Mouse (Mus musculus): ENCODE data around the gene Ppp2r5a. TPM values are rescaled to one million over a fixed set of nuclear protein-coding genes. Genes with fewer than 3 reads are reported as not detected.

Gene Ppp2r5a
- polyA plus RNA-seq, 1 experiment from 2014 or later = 11.3 TPM

DNA sequence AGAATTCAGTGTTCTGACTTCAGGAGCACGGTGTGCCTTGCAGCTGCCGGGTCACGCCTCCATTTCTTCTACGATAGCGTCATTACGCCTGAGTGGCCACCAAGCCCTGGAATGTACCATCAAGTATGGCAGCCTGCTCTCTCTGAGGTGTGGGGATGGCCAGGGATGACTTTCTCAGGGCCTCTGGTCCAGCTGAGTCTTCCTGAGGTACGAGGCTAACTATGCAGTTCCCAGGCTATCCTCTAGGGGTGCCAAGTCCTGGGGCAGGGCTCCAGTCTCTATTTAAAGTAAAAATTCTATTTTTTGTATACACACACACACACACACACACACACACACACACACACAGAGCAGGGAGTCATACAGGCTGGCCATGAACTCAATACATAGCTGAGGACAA is 97.5 kb downstream of the Ppp2r5a start:
- no peak overlapping the region for H3K9ac ChIP-seq (ENCODE audit: low read depth, low read length)
- peaks cover 2% of the 10 kb centered on the region; the same call in 1 of the 2 replicates for H3K36me3 ChIP-seq (ENCODE audit: control insufficient read depth, insufficient read depth)
- no peak overlapping the region for H3K27ac ChIP-seq (ENCODE audit: low read length)
- 69% methylated on average over 7 of the region's 7 CpGs for WGBS (ENCODE audit: insufficient replicate concordance)
- H3K9me3 ChIP-seq (replicated peaks; ENCODE audit: control insufficient read depth, low read length) = no peaks in the 10 kb centered on the region; the same call in 1 of the 2 replicates
- ATAC-seq (ENCODE audit: low read depth) = no peak
- no peaks in the 10 kb centered on the region for H3K27me3 ChIP-seq (ENCODE audit: control insufficient read depth, insufficient read depth, low read depth, low read length)
- no peaks in the 10 kb centered on the region for H3K4me1 ChIP-seq (ENCODE audit: control insufficient read depth, low read depth, low read length)
- no peak overlapping the region for H3K4me2 ChIP-seq (ENCODE audit: low read depth, low read length)
- H3K4me3 ChIP-seq (ENCODE audit: low read depth, low read length) = no peak overlapping the region

DNA sequence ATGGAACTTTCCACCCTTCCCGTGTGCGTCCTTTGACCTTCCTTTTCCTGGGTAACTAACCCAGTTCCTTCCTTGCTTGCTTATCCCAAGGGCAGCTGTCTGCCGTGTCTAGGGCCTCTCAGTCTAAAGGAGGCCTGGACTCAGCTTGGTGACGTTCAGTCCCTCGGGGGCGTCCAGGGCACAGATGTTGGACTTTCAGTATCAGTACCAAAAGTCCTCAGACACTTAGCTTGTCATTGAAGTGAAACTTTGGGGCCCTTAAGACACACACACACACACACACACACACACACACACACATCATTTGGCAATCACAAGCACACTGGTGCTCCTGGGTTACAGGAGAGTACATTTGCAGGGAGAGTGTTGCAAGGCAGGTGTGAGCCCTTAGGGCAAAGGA is 98.9 kb downstream of the Ppp2r5a start:
- H3K9ac ChIP-seq (ENCODE audit: low read depth, low read length) = no peak overlapping the region
- no peaks in the 10 kb centered on the region for H3K27me3 ChIP-seq (ENCODE audit: control insufficient read depth, insufficient read depth, low read depth, low read length)
- no peak for ATAC-seq (ENCODE audit: low read depth)
- H3K4me3 ChIP-seq (ENCODE audit: low read depth, low read length) = no peak overlapping the region
- peaks cover 2% of the 10 kb centered on the region; the same call in 1 of the 2 replicates for H3K36me3 ChIP-seq (ENCODE audit: control insufficient read depth, insufficient read depth)
- no peaks in the 10 kb centered on the region; the same call in 1 of the 2 replicates for H3K9me3 ChIP-seq (replicated peaks; ENCODE audit: control insufficient read depth, low read length)
- no peak overlapping the region for H3K4me2 ChIP-seq (ENCODE audit: low read depth, low read length)
- 64% methylated on average over 6 of the region's 6 CpGs for WGBS (ENCODE audit: insufficient replicate concordance)
- H3K27ac ChIP-seq (ENCODE audit: low read length) = no peak overlapping the region
- no peaks in the 10 kb centered on the region for H3K4me1 ChIP-seq (ENCODE audit: control insufficient read depth, low read depth, low read length)

DNA sequence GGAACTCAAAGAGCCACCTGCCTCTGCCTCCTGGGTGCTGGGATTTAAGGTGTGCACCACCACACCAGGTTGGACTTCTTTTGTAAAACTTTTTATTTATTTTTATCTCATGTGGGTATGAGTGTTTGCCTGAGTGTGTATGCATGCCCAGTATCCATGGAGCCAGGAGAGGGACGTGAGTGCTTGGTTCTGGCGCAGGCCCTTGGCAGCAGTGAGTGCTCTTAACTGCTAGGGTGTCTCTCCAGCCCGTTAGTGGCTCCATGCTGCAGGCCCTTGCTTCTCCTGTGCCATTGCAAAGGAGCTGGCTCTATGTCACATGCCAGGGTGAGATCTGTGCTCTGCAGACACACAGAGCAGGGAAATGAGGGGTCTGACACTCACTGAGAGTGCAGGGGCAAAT is 99.3 kb downstream of the Ppp2r5a start:
- Histone ChIP-seq H3K9me3 (replicated peaks; ENCODE audit: control insufficient read depth, low read length) (no peaks in the 10 kb centered on the region; the same call in 1 of the 2 replicates), H3K9ac (ENCODE audit: low read depth, low read length) (no peak overlapping the region), H3K4me2 (ENCODE audit: low read depth, low read length) (no peak overlapping the region), H3K27ac (ENCODE audit: low read length) (no peak overlapping the region), H3K4me3 (ENCODE audit: low read depth, low read length) (no peak overlapping the region), H3K27me3 (ENCODE audit: control insufficient read depth, insufficient read depth, low read depth, low read length) (no peaks in the 10 kb centered on the region), H3K4me1 (ENCODE audit: control insufficient read depth, low read depth, low read length) (no peaks in the 10 kb centered on the region), H3K36me3 (ENCODE audit: control insufficient read depth, insufficient read depth) (peaks cover 2% of the 10 kb centered on the region; the same call in 1 of the 2 replicates)
- 50% methylated on average over 3 of the region's 3 CpGs for WGBS (ENCODE audit: insufficient replicate concordance)
- ATAC-seq (ENCODE audit: low read depth) = no peak

Other genes starting within 250 kb of the Ppp2r5a start
- not detected in 2 replicates for gene Fam71a, start 238.5 kb downstream of the Ppp2r5a start, polyA plus RNA-seq (2015; fragmentation: Nextera tagmentation; extraction: Ambion mirVana)
- 1.5 and 1.9 TPM in 2 replicates for gene Atf3, start 185.2 kb downstream of the Ppp2r5a start, polyA plus RNA-seq (2015; fragmentation: Nextera tagmentation; extraction: Ambion mirVana)
- 22.0 and 25.5 TPM in 2 replicates for gene Nenf, start 85.1 kb downstream of the Ppp2r5a start, polyA plus RNA-seq (2015; fragmentation: Nextera tagmentation; extraction: Ambion mirVana)
- 5.9 and 6.1 TPM in 2 replicates for gene Tmem206, start 77.4 kb downstream of the Ppp2r5a start, polyA plus RNA-seq (2015; fragmentation: Nextera tagmentation; extraction: Ambion mirVana)
- 25.5 and 28.5 TPM in 2 replicates for gene Dtl, start 172.3 kb upstream of the Ppp2r5a start, polyA plus RNA-seq (2015; fragmentation: Nextera tagmentation; extraction: Ambion mirVana)
- gene Ints7, start 172.4 kb upstream of the Ppp2r5a start, polyA plus RNA-seq (2015; fragmentation: Nextera tagmentation; extraction: Ambion mirVana) = 17.3 and 18.9 TPM in 2 replicates

Data from liver, embryonic 16.5 days (tissue).